Mouse (Mus musculus) heart, adult 2 months (tissue): ENCODE measurements at regions not wholly inside any gene's neighbourhood (a gene's known extent, or its start where the extent isn't known, plus 50 kb on each side); places are given as distances from the start of the nearest gene placed in this dataset.

Source experiments
- DNase-seq, 2 experiments: peaks; one replicate each; pipeline ENCODE4 v3.0.0; 2021
- H3K27ac ChIP-seq: fragments of 200-600 bp; 2 replicates; pipeline ENCODE4 v1.8.1; 2022
- H3K27me3 ChIP-seq: fragments of 200-500 bp; 2 replicates; pipeline ENCODE4 v1.6.1; 2012; ENCODE audit warnings: mild to moderate bottlenecking, low read length, inconsistent platforms, mixed read lengths; ENCODE audit not compliant: control insufficient read depth, insufficient read depth
- H3K36me3 ChIP-seq: fragments of 200-500 bp; 2 replicates; pipeline ENCODE4 v1.6.1; 2012; ENCODE audit warnings: low read length, inconsistent platforms; ENCODE audit not compliant: control insufficient read depth, insufficient read depth
- H3K4me1 ChIP-seq: fragments of 200-500 bp; 2 replicates; pipeline ENCODE4 v1.6.1; 2011; ENCODE audit warnings: low read length; ENCODE audit not compliant: control insufficient read depth, insufficient read depth
- H3K4me3 ChIP-seq: fragments of 200-600 bp; 2 replicates; pipeline ENCODE4 v1.8.1; 2022
- H3K79me2 ChIP-seq: fragments of 200-500 bp; replicated peaks from 2 replicates; pipeline ENCODE4 v1.6.1; 2012; ENCODE audit warnings: mild to moderate bottlenecking, inconsistent platforms, low read length, moderate library complexity, mixed read lengths; ENCODE audit not compliant: control insufficient read depth, insufficient read depth
- H3K9ac ChIP-seq: fragments of 200-500 bp; 2 replicates; pipeline ENCODE4 v1.6.1; 2012; ENCODE audit warnings: low read depth, mild to moderate bottlenecking, control low read depth, inconsistent platforms, low read length, mixed read lengths
- CTCF ChIP-seq: fragments of 200-600 bp; IDR thresholded peaks from 2 replicates; pipeline ENCODE4 v1.8.1; 2022; ENCODE audit warnings: antibody characterized with exemption, mild to moderate bottlenecking, moderate library complexity
- EP300 ChIP-seq: fragments of 200-500 bp; IDR thresholded peaks from 2 replicates; pipeline ENCODE4 v1.6.1; 2011; ENCODE audit warnings: low read depth, low read length, control low read depth; ENCODE audit not compliant: insufficient read depth
- POLR2A ChIP-seq: fragments of 200-500 bp; IDR thresholded peaks from 2 replicates; pipeline ENCODE4 v1.6.1; 2011; ENCODE audit warnings: mild to moderate bottlenecking, low read depth, low read length, control low read depth; ENCODE audit not compliant: insufficient read depth
- WGBS: fragments of 180-500 bp; shearing (Covaris S2); methylation state at CpG from one replicate; pipeline ENCODE4 v1.1.7; 2018; 5-methylcytosine and 5-hydroxymethylcytosine counted together
- intact Hi-C: fragments of 180-260 bp; cut with DNase I; formaldehyde crosslinking; loops from one replicate; pipeline ENCODE4 v1.15.1; 2025

- 53% methylated on average over 5 of the region's 5 CpGs for WGBS
- no peak for TF ChIP-seq EP300
- TF ChIP-seq CTCF: no peak
- TF ChIP-seq POLR2A: no peak
- Histone ChIP-seq H3K4me1 (no peaks in the 10 kb centered on the region), H3K79me2 (no peaks in the 10 kb centered on the region), H3K36me3 (no peaks in the 10 kb centered on the region), H3K4me3 (no peak overlapping the region), H3K9ac (no peak overlapping the region), H3K27me3 (no peaks in the 10 kb centered on the region), H3K27ac (no peak overlapping the region)
- intact Hi-C loops: no loop called here
- DNase-seq: no peak
These were observed 871.8 kb downstream of the Tbl1xr1 start for GRCm38 (mm10) chr3:22948168-22948768.

DNA sequence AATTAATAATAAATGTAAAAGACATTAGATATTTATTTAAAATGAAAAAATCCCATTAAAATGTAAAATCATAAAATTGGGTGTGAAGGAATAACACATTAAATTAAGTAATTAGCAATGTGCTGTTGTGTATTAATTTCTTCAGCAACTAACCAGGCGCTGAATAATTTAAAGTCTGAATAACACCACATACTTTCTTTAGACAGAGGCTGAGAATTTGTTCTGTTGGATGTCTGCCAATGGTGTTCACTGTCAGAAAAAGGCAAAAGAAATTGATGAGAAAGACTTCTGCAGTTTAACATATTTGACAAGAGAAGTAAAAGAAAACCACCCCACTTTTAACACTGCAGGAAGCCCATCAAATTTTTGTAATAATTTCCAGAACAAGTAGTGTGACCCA, 881.0 kb downstream of the Tbl1xr1 start:
- intact Hi-C loops: no loop called here
- no peak for TF ChIP-seq EP300
- TF ChIP-seq CTCF: no peak
- no peak for TF ChIP-seq POLR2A
- WGBS: 63% methylated on average over 1 of the region's 1 CpGs
- Histone ChIP-seq H3K4me3 (no peak overlapping the region), H3K27ac (no peak overlapping the region), H3K79me2 (no peaks in the 10 kb centered on the region), H3K4me1 (no peaks in the 10 kb centered on the region), H3K27me3 (no peaks in the 10 kb centered on the region), H3K9ac (no peak overlapping the region), H3K36me3 (no peaks in the 10 kb centered on the region)
- no peak for DNase-seq

- Histone ChIP-seq H3K79me2 (no peaks in the 10 kb centered on the region), H3K36me3 (no peaks in the 10 kb centered on the region), H3K27ac (no peak overlapping the region), H3K9ac (no peak overlapping the region), H3K27me3 (no peaks in the 10 kb centered on the region), H3K4me1 (no peaks in the 10 kb centered on the region), H3K4me3 (no peak overlapping the region)
- TF ChIP-seq POLR2A: no peak
- TF ChIP-seq CTCF: no peak
- no peak for TF ChIP-seq EP300
- intact Hi-C loops: no loop called here
- WGBS: 35% methylated on average over 1 of the region's 1 CpGs
- DNase-seq: no peak
These were observed 896.2 kb downstream of the Tbl1xr1 start for GRCm38 (mm10) chr3:22972681-22973080.

GRCm38 (mm10) chr3:22976801-22977200, 900.3 kb downstream of the Tbl1xr1 start:
- no peak overlapping the region for H3K27ac ChIP-seq
- H3K9ac ChIP-seq: no peak overlapping the region
- 67% methylated on average over 1 of the region's 1 CpGs for WGBS
- H3K79me2 ChIP-seq: no peaks in the 10 kb centered on the region
- H3K27me3 ChIP-seq: no peaks in the 10 kb centered on the region
- H3K4me1 ChIP-seq: no peaks in the 10 kb centered on the region
- no peaks in the 10 kb centered on the region for H3K36me3 ChIP-seq
- intact Hi-C loops: no loop called here
- no peak overlapping the region for H3K4me3 ChIP-seq
- no peak for TF ChIP-seq EP300
- no peak for TF ChIP-seq CTCF
- no peak for TF ChIP-seq POLR2A
- no peak for DNase-seq

DNA sequence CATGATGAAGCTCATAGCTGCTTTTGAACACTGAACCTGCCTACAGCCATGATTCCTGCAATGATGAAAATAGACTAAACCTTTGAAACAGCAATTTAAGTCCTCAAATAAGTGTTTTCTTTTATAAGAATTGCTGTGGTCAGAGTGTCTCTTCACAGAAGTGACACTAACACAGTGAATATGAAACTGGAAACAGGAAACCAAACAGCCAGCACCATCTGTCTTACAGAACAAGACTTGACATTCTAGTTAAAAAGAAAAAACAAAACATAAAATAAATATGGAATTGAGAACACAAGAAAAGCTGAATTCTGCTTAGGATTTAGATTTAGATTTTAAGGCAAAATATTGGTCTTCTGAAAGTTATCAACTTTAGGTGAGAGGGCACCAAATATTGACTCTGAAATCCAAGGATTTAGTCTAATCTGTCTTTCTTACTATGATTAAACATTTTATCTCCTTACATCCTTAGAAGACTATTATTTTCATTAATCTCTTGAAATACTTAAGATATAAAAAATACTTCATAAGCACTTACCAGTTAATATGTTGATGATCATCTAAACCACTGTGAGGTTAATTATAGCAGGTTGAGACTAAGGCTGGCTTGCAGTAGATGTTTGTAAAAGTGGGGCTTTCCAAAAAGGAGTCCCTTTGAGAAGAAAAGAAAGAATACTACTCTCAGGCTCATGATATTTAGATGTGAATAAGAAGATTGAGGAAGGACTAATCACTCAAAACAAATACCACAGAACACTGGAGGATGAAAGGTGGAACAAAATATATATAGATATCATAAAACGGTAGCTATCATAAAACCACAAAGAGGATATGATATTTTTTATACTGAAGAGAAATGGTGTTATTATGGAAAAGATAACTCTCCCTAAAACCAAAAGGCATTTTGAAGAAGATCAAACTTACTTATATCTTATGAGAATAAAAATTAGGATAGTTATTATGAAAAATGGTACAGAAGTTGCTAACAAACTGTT, 903.7 kb downstream of the Tbl1xr1 start:
- no peak for DNase-seq
- no peak overlapping the region for H3K27ac ChIP-seq
- no peak for TF ChIP-seq POLR2A
- no peak for TF ChIP-seq CTCF
- TF ChIP-seq EP300: no peak

GRCm38 (mm10) chr3:22982430-22982829, 906.0 kb downstream of the Tbl1xr1 start:
- TF ChIP-seq POLR2A (no peak), EP300 (no peak), CTCF (no peak)
- Histone ChIP-seq H3K4me1 (no peaks in the 10 kb centered on the region), H3K4me3 (no peak overlapping the region), H3K9ac (no peak overlapping the region), H3K27ac (no peak overlapping the region), H3K36me3 (no peaks in the 10 kb centered on the region), H3K27me3 (no peaks in the 10 kb centered on the region), H3K79me2 (no peaks in the 10 kb centered on the region)
- DNase-seq: no peak
- intact Hi-C loops: no loop called here

More for the DNA sequence above, 903.7 kb downstream of the Tbl1xr1 start:
- Histone ChIP-seq H3K4me1 (no peaks in the 10 kb centered on the region), H3K36me3 (no peaks in the 10 kb centered on the region), H3K27me3 (no peaks in the 10 kb centered on the region), H3K4me3 (no peak overlapping the region), H3K79me2 (no peaks in the 10 kb centered on the region), H3K9ac (no peak overlapping the region)
- 72% methylated on average over 1 of the region's 1 CpGs for WGBS
- intact Hi-C loops: no loop called here
